Mouse (Mus musculus): Measurements from ENCODE around the gene Tbc1d20. TPM values are rescaled to one million over a fixed set of nuclear protein-coding genes. Genes with fewer than 3 reads are reported as not detected.
"Not testable (repeated sequence)": the region's sequence is repeated elsewhere in the genome, so short reads cannot be mapped to it uniquely, and the experiment has no call there.

Gene Tbc1d20
- 10 to 100 TPM; 53.6 to 57.1 TPM for total RNA-seq (2021)

DNA sequence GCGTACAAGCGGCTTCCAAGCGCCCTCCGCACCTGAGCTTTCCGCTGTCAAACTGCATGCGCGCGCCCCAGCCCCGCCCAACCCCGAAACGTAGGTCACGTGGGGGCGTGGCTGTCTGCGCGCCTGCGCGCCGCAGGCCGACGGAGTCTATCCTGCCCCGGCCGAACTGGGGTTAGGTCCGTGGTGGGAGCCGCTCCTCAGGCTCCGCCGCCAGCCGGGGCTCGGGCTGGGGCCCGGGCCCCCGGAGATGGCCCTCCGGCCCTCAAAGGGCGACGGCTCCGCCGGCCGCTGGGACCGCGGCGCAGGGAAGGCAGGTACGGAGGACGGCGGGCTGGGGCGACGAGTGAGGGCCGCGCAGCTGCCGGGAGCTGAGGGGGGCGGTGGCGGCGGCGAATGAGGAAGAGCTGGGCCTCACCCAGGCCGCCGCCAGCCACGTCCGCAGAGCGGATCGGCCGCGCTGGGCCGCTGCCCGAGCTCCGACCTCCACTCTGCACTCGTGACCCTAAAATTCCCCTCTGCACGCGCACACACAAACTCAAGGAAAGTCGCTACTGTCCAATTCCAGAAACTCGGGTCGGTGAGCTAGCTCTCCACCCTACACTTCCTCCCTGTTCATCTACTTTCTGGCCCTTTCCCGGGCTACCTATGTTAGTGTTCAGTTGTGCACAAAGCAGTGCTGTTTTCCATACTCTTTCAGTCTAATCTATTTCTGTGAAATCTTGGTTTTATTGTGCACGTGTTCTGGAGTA is at the start of gene Tbc1d20:
Gene Tbc1d20 (plus strand): TSS at position 102 of the 749 bp plus-strand sequence.
- DNase-seq (ENCODE audit: low spot score in 2 of 2): peak; percentile 91 to 95
- intact Hi-C loops (cut with DNase I): no loop called here

DNA sequence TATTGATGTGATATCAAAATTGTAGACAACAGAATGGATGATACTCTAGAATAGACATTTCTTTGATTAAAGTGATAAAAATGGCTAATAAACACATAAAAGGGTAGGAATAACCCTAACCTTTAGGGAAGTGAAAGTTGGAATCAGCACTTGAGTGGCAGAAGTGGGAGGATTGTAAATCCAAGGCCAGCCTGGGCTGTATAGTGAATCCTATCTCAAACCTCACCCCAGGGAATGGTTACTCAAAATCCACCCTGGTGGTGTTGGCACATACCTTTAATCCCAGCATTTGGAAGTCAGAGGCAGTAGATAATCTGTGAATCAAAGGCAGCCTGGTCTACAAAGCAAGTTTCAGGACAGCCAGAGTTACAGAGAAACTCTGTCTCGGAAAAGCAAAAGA is 46.4 kb upstream of the Tbc1d20 start:
- intact Hi-C loops (cut with DNase I): no loop called here
- no peak for DNase-seq (ENCODE audit: low spot score in 2 of 2)

GRCm38 (mm10) chr2:152250511-152250910 is 43.1 kb upstream of the Tbc1d20 start:
- DNase-seq (ENCODE audit: low spot score in 2 of 2): no peak
- intact Hi-C loops (cut with DNase I): no loop called here

- DNase-seq (ENCODE audit: low spot score in 2 of 2): no peak
Observed at GRCm38 (mm10) chr2:152259739-152260138, 33.9 kb upstream of the Tbc1d20 start.

GRCm38 (mm10) chr2:152273639-152274038 is 20.0 kb upstream of the Tbc1d20 start:
- DNase-seq (ENCODE audit: low spot score in 2 of 2): no peak
- intact Hi-C loops (cut with DNase I): no loop called here

More at GRCm38 (mm10) chr2:152259739-152260138, 33.9 kb upstream of the Tbc1d20 start:
- intact Hi-C loops (cut with DNase I): no loop called here

GRCm38 (mm10) chr2:152281407-152281806 is 12.2 kb upstream of the Tbc1d20 start:
- DNase-seq (ENCODE audit: low spot score in 2 of 2): no peak
- intact Hi-C loops (cut with DNase I): no loop called here

DNA sequence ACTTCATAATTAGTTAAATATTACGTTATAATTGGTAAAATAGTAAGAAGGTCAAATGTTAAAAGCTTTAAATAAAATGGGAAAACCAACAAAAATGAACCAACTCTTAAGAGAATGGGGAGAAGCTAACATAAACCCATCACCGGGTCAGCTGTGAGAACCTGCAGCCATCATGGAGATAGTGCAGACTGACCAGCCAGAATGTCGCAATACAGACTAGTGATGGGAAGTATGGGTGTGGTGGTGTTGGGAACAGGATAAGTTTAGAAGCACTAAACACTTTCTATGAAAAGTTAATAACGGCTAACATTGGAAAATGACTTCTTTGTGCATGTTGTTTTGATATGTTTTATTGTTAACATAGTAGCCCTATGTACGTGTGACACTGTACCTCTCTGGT is 6.1 kb upstream of the Tbc1d20 start:
- no peak for DNase-seq (ENCODE audit: low spot score in 2 of 2)
- intact Hi-C loops (cut with DNase I): no loop called here

GRCm38 (mm10) chr2:152288046-152288445 is 5.6 kb upstream of the Tbc1d20 start:
- no peak for DNase-seq (ENCODE audit: low spot score in 2 of 2)
- intact Hi-C loops (cut with DNase I): no loop called here

DNA sequence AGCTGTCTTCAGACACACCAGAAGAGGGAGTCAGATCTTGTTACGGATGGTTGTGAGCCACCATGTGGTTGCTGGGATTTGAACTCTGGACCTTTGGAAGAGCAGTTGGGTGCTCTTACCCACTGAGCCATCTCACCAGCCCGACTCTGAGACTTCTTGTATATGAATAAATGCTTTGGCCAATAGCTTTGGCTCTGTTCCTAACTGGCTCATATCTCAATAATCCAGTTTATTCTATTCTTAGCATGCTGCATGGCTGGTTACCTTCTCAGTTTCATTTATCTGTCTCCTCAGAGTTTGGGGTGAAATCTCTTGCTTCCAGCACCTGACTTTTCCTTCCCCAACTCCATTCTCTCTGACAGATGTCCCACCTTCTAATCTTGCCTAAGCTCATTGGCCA is 4.0 kb upstream of the Tbc1d20 start:
- intact Hi-C loops (cut with DNase I); DNase-seq (ENCODE audit: low spot score in 2 of 2): not testable (repeated sequence)

- DNase-seq (ENCODE audit: low spot score in 2 of 2): no peak
- intact Hi-C loops (cut with DNase I): no loop called here
Observed at GRCm38 (mm10) chr2:152292475-152292874, 1.2 kb upstream of the Tbc1d20 start.

DNA sequence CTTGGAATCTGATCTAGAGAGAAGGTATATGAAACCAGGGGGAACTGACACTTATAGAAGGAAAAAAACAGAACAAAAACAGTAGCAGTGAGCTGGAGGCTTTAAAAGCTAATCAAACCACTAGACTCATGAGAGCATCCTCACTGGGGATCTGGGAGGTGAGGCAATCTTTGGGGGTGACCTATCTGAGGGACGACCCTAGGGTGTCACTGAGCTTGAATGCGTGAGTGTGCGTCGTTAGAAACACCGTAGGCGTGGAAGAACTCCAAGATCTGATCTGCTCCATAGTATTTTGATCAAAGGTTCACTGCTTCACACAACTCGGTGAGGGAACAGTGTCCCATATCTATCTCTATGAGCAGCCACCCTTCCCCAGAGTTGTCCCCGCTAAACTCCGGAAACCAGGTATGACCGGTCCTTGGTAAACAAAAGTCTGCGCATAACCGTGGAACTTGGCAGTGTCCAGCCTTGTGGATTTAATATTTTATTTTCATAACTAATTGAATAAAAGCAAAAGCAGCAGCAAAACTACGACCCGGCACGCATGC is 375 bp upstream of the Tbc1d20 start:
- no peak for DNase-seq (ENCODE audit: low spot score in 2 of 2)
- intact Hi-C loops (cut with DNase I): no loop called here

- DNase-seq (ENCODE audit: low spot score in 2 of 2): no peak
- intact Hi-C loops (cut with DNase I): no loop called here
Observed at GRCm38 (mm10) chr2:152294541-152294940, 913 bp downstream of the Tbc1d20 start.

GRCm38 (mm10) chr2:152302862-152303261 is 9.2 kb downstream of the Tbc1d20 start:
- DNase-seq (ENCODE audit: low spot score in 2 of 2): peak; percentile 22 to 32
- intact Hi-C loops (cut with DNase I): no loop called here

DNA sequence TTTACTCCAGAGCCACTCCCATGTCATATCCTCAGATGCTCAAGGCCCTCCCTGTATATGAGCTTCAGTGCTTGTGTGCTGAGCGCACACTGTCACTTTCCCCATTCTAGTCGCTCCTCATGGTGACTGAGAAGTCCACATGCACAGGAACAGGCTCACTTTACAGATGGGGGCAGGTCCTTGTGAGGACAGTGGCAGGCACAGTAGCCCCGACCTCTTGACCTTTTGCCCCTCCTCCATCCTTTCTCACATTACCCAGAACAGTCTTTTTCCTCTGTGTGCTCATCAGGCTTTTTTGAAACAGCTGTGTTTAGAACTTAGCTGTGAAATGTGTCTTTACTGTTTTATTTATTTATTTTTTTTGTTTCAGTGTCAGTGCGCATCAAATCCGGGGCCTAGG is 10.2 kb downstream of the Tbc1d20 start:
- intact Hi-C loops (cut with DNase I): no loop called here
- DNase-seq (ENCODE audit: low spot score in 2 of 2): no peak

GRCm38 (mm10) chr2:152305480-152305879 is 11.9 kb downstream of the Tbc1d20 start:
- DNase-seq (ENCODE audit: low spot score in 2 of 2): no peak
- intact Hi-C loops (cut with DNase I): no loop called here

GRCm38 (mm10) chr2:152307186-152307585 is 13.6 kb downstream of the Tbc1d20 start:
- DNase-seq (ENCODE audit: low spot score in 2 of 2): no peak
- intact Hi-C loops (cut with DNase I): no loop called here

- intact Hi-C loops (cut with DNase I): no loop called here
- no peak for DNase-seq (ENCODE audit: low spot score in 2 of 2)
Observed at GRCm38 (mm10) chr2:152312996-152313395, 19.4 kb downstream of the Tbc1d20 start.

- no peak for DNase-seq (ENCODE audit: low spot score in 2 of 2)
- intact Hi-C loops (cut with DNase I): no loop called here
Observed at GRCm38 (mm10) chr2:152313926-152314325, 20.3 kb downstream of the Tbc1d20 start.

DNA sequence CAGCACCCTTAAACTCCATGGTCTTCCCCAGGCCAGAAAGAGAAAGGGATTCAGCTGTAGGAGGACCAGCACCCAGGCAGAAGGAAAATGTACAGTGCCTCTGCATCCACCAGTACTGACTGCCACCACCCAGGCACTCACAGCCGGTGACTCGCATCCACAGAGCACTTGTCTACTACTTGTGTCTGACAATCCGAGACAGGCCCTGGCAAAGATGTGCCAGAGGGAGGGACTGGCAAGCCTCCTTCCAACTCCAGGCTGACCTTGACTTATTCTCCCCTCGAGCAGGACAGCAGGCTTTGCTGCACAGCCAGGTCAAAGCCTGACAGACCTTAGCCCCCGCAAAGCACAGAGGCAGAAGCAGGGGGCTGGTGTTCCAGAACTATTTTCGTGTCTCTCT is 23.4 kb downstream of the Tbc1d20 start:
- DNase-seq (ENCODE audit: low spot score in 2 of 2): no peak
- intact Hi-C loops (cut with DNase I): no loop called here

GRCm38 (mm10) chr2:152321558-152321957 is 27.9 kb downstream of the Tbc1d20 start:
- intact Hi-C loops (cut with DNase I): no loop called here
- DNase-seq (ENCODE audit: low spot score in 2 of 2): no peak

- intact Hi-C loops (cut with DNase I): no loop called here
- no peak for DNase-seq (ENCODE audit: low spot score in 2 of 2)
Observed at GRCm38 (mm10) chr2:152322198-152322597, 28.6 kb downstream of the Tbc1d20 start.
